Mouse (Mus musculus) midbrain, postnatal 0 days (tissue): ENCODE results near the gene Arhgap27. TPM values are rescaled to one million over a fixed set of nuclear protein-coding genes. Genes with fewer than 3 reads are reported as not detected.

Source experiments
- ATAC-seq: fragments of 200-750 bp; cut with Nextera tagmentation; 2 replicates; pipeline ENCODE4 v1.8.0; 2017; ENCODE audit warnings: moderate number of reproducible peaks, mild to moderate bottlenecking, moderate TSS enrichment, moderate library complexity; ENCODE audit not compliant: low FRiP score
- DNase-seq: peaks from one replicate; pipeline ENCODE4 v3.0.0-alpha.2; 2015; ENCODE audit warnings: low spot score
- H3K27ac ChIP-seq: fragments of 300-500 bp; sonication (generic); 2 replicates; pipeline ENCODE4 v1.5.1; 2014; ENCODE audit warnings: low read depth, mild to moderate bottlenecking, low read length, mixed read lengths
- H3K27me3 ChIP-seq: fragments of 300-500 bp; sonication (generic); 2 replicates; pipeline ENCODE4 v1.6.1; 2014; ENCODE audit warnings: low read length, control low read depth, mixed read lengths; ENCODE audit not compliant: insufficient read depth
- H3K36me3 ChIP-seq: fragments of 300-500 bp; sonication (generic); 2 replicates; pipeline ENCODE4 v1.6.1; 2014; ENCODE audit warnings: low read length, control low read depth, mixed read lengths; ENCODE audit not compliant: insufficient read depth
- H3K4me1 ChIP-seq: fragments of 300-500 bp; sonication (generic); 2 replicates; pipeline ENCODE4 v1.6.1; 2014; ENCODE audit warnings: mild to moderate bottlenecking, control low read depth, antibody characterized with exemption, low read length, mixed read lengths; ENCODE audit not compliant: insufficient read depth
- H3K4me2 ChIP-seq: fragments of 300-500 bp; sonication (generic); 2 replicates; pipeline ENCODE4 v1.6.1; 2014; ENCODE audit warnings: low read depth, mild to moderate bottlenecking, low read length, mixed read lengths; ENCODE audit not compliant: poor library complexity, severe bottlenecking
- H3K4me3 ChIP-seq: fragments of 300-500 bp; sonication (generic); 2 replicates; pipeline ENCODE4 v1.5.1; 2014; ENCODE audit warnings: low read depth, mild to moderate bottlenecking, low read length, moderate library complexity
- H3K9ac ChIP-seq: fragments of 300-500 bp; sonication (generic); replicated peaks from 2 replicates; pipeline ENCODE4 v1.6.1; 2014; ENCODE audit warnings: mild to moderate bottlenecking, low read length, moderate library complexity, mixed read lengths; ENCODE audit not compliant: poor library complexity, severe bottlenecking
- H3K9me3 ChIP-seq: fragments of 300-500 bp; sonication (generic); 2 replicates; pipeline ENCODE4 v1.6.1; 2016; ENCODE audit warnings: low read length, control low read depth
- CTCF ChIP-seq: IDR thresholded peaks from 2 replicates; pipeline ENCODE4 v1.5.1; 2016; ENCODE audit warnings: antibody characterized with exemption, mild to moderate bottlenecking
- WGBS: fragments of 180-500 bp; shearing (Covaris S2); extraction: QIAGEN DNeasy Blood & Tissue Kit; methylation state at CpG from one replicate; pipeline ENCODE4 v1.1.7; 2014; 5-methylcytosine and 5-hydroxymethylcytosine counted together
- polyA plus RNA-seq: library from polyadenylated mRNA; unstranded; fragments of >200 nt; fragmentation: Nextera tagmentation; extraction: Ambion mirVana; gene quantifications from 2 replicates; pipeline ENCODE4 v1.2.1, GENCODE M21; 2015
- total RNA-seq: library from RNA; depleted of rRNA; stranded (reverse); fragments of >200 nt; gene quantifications from 2 replicates; pipeline ENCODE4 v1.2.3, GENCODE M21; 2014

Arhgap27 gene
- total and polyA plus RNA-seq, 2 experiments from 2014 or later = 4.9 to 7.9 TPM

- 45% methylated on average over 19 of the region's 19 CpGs for WGBS
- no peak for ATAC-seq
- Histone ChIP-seq H3K36me3 (no peaks in the 10 kb centered on the region), H3K4me1 (no peaks in the 10 kb centered on the region), H3K9me3 (no peaks in the 10 kb centered on the region), H3K27me3 (0 out of 2 replicates have a peak, but pooled peaks cover 5% of the 10 kb centered on the region), H3K4me2 (peak overlapping the region; percentile 36), H3K27ac (no peak overlapping the region), H3K9ac (no peak overlapping the region), H3K4me3 (no peak overlapping the region)
- DNase-seq = no peak
- TF ChIP-seq CTCF = no peak
Observed at GRCm38 (mm10) chr11:103339414-103340119, 23.9 kb downstream of the Arhgap27 start.

GRCm38 (mm10) chr11:103338671-103339070 is 24.8 kb downstream of the Arhgap27 start:
- Histone ChIP-seq H3K4me3 (no peak overlapping the region), H3K27ac (no peak overlapping the region), H3K4me1 (0 out of 2 replicates have a peak, but pooled peaks cover 2% of the 10 kb centered on the region), H3K9ac (no peak overlapping the region), H3K36me3 (no peaks in the 10 kb centered on the region), H3K27me3 (0 out of 2 replicates have a peak, but pooled peaks cover 5% of the 10 kb centered on the region), H3K9me3 (no peaks in the 10 kb centered on the region), H3K4me2 (no peak overlapping the region)
- no peak for TF ChIP-seq CTCF
- no peak for ATAC-seq
- 92% methylated on average over 6 of the region's 6 CpGs for WGBS
- no peak for DNase-seq

- H3K4me2 ChIP-seq = no peak overlapping the region
- H3K9me3 ChIP-seq = no peaks in the 10 kb centered on the region
- no peak overlapping the region for H3K27ac ChIP-seq
- no peak for ATAC-seq
- no peak for DNase-seq
- H3K4me3 ChIP-seq = no peak overlapping the region
- no peak for TF ChIP-seq CTCF
- no peaks in the 10 kb centered on the region for H3K36me3 ChIP-seq
- WGBS = 82% methylated on average over 7 of the region's 7 CpGs
- H3K27me3 ChIP-seq = 0 out of 2 replicates have a peak, but pooled peaks cover 5% of the 10 kb centered on the region
- no peak overlapping the region for H3K9ac ChIP-seq
- H3K4me1 ChIP-seq = 0 out of 2 replicates have a peak, but pooled peaks cover 6% of the 10 kb centered on the region
Observed at GRCm38 (mm10) chr11:103338119-103338518, 25.4 kb downstream of the Arhgap27 start.

GRCm38 (mm10) chr11:103337180-103337579 is 26.3 kb downstream of the Arhgap27 start:
- no peaks in the 10 kb centered on the region for H3K9me3 ChIP-seq
- H3K4me3 ChIP-seq = no peak overlapping the region
- no peak for TF ChIP-seq CTCF
- ATAC-seq (no peak), DNase-seq (no peak)
- H3K9ac ChIP-seq = no peak overlapping the region
- H3K27me3 ChIP-seq = 0 out of 2 replicates have a peak, but pooled peaks cover 5% of the 10 kb centered on the region
- no peaks in the 10 kb centered on the region for H3K36me3 ChIP-seq
- H3K4me2 ChIP-seq = no peak overlapping the region
- H3K4me1 ChIP-seq = 0 out of 2 replicates have a peak, but pooled peaks cover 6% of the 10 kb centered on the region
- no peak overlapping the region for H3K27ac ChIP-seq
- WGBS = 92% methylated on average over 2 of the region's 2 CpGs

GRCm38 (mm10) chr11:103335561-103335960 is 27.9 kb downstream of the Arhgap27 start:
- Histone ChIP-seq H3K9ac (no peak overlapping the region), H3K36me3 (no peaks in the 10 kb centered on the region), H3K27ac (no peak overlapping the region), H3K4me3 (no peak overlapping the region), H3K9me3 (no peaks in the 10 kb centered on the region), H3K4me1 (0 out of 2 replicates have a peak, but pooled peaks cover 6% of the 10 kb centered on the region), H3K4me2 (no peak overlapping the region), H3K27me3 (0 out of 2 replicates have a peak, but pooled peaks cover 5% of the 10 kb centered on the region)
- DNase-seq (no peak), ATAC-seq (no peak)
- no peak for TF ChIP-seq CTCF
- 86% methylated on average over 5 of the region's 5 CpGs for WGBS

- ATAC-seq (no peak), DNase-seq (no peak)
- Histone ChIP-seq H3K4me1 (0 out of 2 replicates have a peak, but pooled peaks cover 6% of the 10 kb centered on the region), H3K27me3 (0 out of 2 replicates have a peak, but pooled peaks cover 1% of the 10 kb centered on the region), H3K9ac (no peak overlapping the region), H3K9me3 (no peaks in the 10 kb centered on the region), H3K36me3 (no peaks in the 10 kb centered on the region), H3K4me3 (no peak overlapping the region), H3K27ac (no peak overlapping the region), H3K4me2 (no peak overlapping the region)
- no peak for TF ChIP-seq CTCF
- WGBS = 74% methylated on average over 9 of the region's 9 CpGs
Observed at GRCm38 (mm10) chr11:103334925-103335324, 28.6 kb downstream of the Arhgap27 start.
